Mouse (Mus musculus) neural tube, embryonic 15.5 days (tissue): Measurements from ENCODE around the gene Plekha6. TPM values are rescaled to one million over a fixed set of nuclear protein-coding genes. Genes with fewer than 3 reads are reported as not detected.

Source experiments
- ATAC-seq: fragments of 200-750 bp; cut with Nextera tagmentation; 2 replicates; pipeline ENCODE4 v1.8.0; 2017; ENCODE audit warnings: mild to moderate bottlenecking, moderate TSS enrichment, moderate library complexity; ENCODE audit not compliant: low FRiP score
- H3K27ac ChIP-seq: fragments of 300-500 bp; sonication (generic); replicated peaks from 2 replicates; pipeline ENCODE4 v1.5.1; 2015; ENCODE audit warnings: mild to moderate bottlenecking, inconsistent platforms
- H3K27me3 ChIP-seq: fragments of 300-500 bp; sonication (generic); replicated peaks from 2 replicates; pipeline ENCODE4 v1.6.1; 2015; ENCODE audit warnings: inconsistent platforms
- H3K36me3 ChIP-seq: fragments of 300-500 bp; sonication (generic); 2 replicates; pipeline ENCODE4 v1.6.1; 2015; ENCODE audit warnings: inconsistent platforms
- H3K4me1 ChIP-seq: fragments of 300-500 bp; sonication (generic); 2 replicates; pipeline ENCODE4 v1.6.1; 2015; ENCODE audit warnings: inconsistent platforms
- H3K4me2 ChIP-seq: fragments of 300-500 bp; sonication (generic); 2 replicates; pipeline ENCODE4 v1.6.1; 2015; ENCODE audit warnings: inconsistent platforms, mild to moderate bottlenecking, moderate library complexity
- H3K4me3 ChIP-seq: fragments of 300-500 bp; sonication (generic); replicated peaks from 2 replicates; pipeline ENCODE4 v1.5.1; 2015; ENCODE audit warnings: mild to moderate bottlenecking, inconsistent platforms
- H3K9ac ChIP-seq: fragments of 300-500 bp; sonication (generic); replicated peaks from 2 replicates; pipeline ENCODE4 v1.6.1; 2015; ENCODE audit warnings: mild to moderate bottlenecking, inconsistent platforms
- H3K9me3 ChIP-seq: fragments of 300-500 bp; sonication (generic); replicated peaks from 2 replicates; pipeline ENCODE4 v1.6.1; 2016; ENCODE audit warnings: inconsistent platforms
- WGBS: fragments of 180-500 bp; shearing (Covaris S2); methylation state at CpG from one replicate; pipeline ENCODE4 v1.1.7; 2015; ENCODE audit warnings: mixed read lengths; 5-methylcytosine and 5-hydroxymethylcytosine counted together
- polyA plus RNA-seq: library from polyadenylated mRNA; unstranded; fragments of >200 nt; fragmentation: Nextera tagmentation; extraction: Ambion mirVana; gene quantifications from 2 replicates; pipeline ENCODE4 v1.2.1, GENCODE M21; 2015

Plekha6 gene
- polyA plus RNA-seq, 1 experiment from 2014 or later: 20.5 TPM

DNA sequence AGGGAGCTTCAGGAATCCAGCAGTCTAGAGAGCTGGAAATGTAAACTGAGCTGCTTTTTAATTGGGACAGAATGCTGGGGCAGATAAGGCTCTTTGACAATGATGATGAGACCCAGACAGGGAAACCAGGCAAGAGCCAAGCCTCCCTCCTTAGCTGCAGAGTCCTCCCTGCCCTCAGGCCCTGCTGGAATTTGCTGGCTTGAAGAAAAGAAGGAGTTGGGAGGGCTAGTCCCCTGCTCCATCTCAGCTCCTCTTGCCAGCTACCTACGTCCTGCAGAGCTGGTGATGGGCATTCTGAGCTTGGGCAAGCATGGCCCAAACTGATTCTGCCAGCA lies 89.5 kb downstream of the Plekha6 start:
- Histone ChIP-seq H3K9ac (no peak overlapping the region), H3K4me1 (peaks cover 71% of the 10 kb centered on the region)

DNA sequence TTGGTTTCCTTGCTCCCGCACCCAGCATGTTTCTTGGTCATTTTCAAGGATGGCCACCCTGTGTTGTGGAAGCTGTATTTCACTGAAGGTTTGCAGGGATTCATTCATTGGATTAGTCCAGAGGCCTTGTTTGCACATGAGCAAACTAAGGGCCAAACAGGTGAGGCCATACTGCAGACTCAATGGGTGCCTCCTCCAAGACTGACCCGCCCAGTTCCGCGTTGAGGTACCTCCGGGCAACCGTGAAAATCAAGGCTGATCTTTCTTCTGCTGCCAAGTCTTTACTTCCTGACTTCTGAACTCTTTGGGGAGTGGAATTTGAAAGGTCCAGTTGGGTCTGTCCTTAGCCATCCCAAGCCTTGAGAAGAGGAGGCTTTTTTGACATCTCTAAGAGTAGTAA lies 90.2 kb downstream of the Plekha6 start:
- H3K36me3 ChIP-seq: no peaks in the 10 kb centered on the region
- H3K27ac ChIP-seq: 0 out of 2 replicates have a peak overlapping the region, but pooled peaks have one; percentile 13
- H3K9ac ChIP-seq: no peak overlapping the region
- WGBS: 89% methylated on average over 6 of the region's 6 CpGs
- H3K4me2 ChIP-seq: no peak overlapping the region
- no peaks in the 10 kb centered on the region for H3K9me3 ChIP-seq
- no peak overlapping the region for H3K4me3 ChIP-seq
- ATAC-seq: no peak
- no peaks in the 10 kb centered on the region for H3K27me3 ChIP-seq
- H3K4me1 ChIP-seq: peaks cover 71% of the 10 kb centered on the region

More for the DNA sequence above, 89.5 kb downstream of the Plekha6 start:
- WGBS: 60% methylated on average over 1 of the region's 1 CpGs
- ATAC-seq: no peak
- Histone ChIP-seq H3K4me3 (no peak overlapping the region), H3K27me3 (no peaks in the 10 kb centered on the region), H3K36me3 (no peaks in the 10 kb centered on the region), H3K4me2 (no peak overlapping the region), H3K27ac (0 out of 2 replicates have a peak overlapping the region, but pooled peaks have one; percentile 13), H3K9me3 (no peaks in the 10 kb centered on the region)

DNA sequence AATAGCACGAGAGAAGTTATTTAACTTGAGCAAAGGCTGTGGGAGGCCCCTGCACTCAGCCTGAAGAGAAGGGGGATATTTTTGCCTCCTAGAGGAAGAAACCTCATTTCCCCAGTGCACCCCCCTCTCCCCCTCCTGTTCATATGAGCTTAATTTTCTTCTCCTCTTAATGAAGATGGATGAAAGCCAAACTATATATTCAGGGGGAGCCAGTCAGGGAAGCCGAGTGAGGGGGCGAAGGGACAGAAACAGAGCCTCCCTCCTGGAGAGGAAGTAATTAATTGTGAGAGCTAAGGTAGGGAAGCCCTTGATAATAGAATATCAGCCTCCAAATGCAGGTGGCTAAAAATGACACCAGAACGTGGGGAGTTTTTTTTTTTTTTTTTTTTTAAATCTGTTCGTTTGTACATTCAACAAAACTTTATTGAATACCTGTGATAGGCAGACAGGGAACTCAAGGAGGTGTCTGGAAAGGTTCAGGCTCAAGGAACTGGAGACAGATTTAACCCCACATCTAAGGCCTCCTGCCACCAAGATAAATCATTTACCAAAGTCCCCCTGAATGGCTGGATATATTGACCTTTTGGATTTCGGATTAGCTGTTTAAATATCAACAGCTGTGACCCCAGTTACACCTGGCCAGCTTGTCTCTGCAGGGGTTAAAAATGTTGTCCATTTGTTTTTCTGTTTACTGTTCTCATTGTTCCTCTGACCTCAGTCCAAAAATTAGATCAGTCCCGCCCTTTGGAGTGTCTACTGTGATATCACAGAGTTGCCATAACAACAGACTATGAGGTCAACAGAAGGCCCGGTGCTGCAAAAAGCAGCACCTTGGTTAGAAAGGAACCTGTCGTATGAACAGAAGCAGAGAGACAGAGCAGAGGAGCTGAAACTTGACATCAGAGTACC lies 91.1 kb downstream of the Plekha6 start:
- Histone ChIP-seq H3K27me3 (no peaks in the 10 kb centered on the region), H3K9ac (no peak overlapping the region), H3K36me3 (peaks cover 3% of the 10 kb centered on the region; the same call in 1 of the 2 replicates), H3K27ac (peak overlapping the region; percentile 19), H3K4me2 (peak overlapping the region; percentile 31), H3K4me1 (peaks cover 71% of the 10 kb centered on the region), H3K4me3 (no peak overlapping the region), H3K9me3 (no peaks in the 10 kb centered on the region)
- peak; percentile 19; the same call in 1 of the 2 replicates for ATAC-seq
- 36% methylated on average over 9 of the region's 9 CpGs for WGBS

GRCm38 (mm10) chr1:133255776-133256175 lies 91.8 kb downstream of the Plekha6 start:
- Histone ChIP-seq H3K4me1 (peaks cover 67% of the 10 kb centered on the region), H3K4me3 (no peak overlapping the region), H3K27ac (peak overlapping the region; percentile 19), H3K9me3 (no peaks in the 10 kb centered on the region), H3K4me2 (no peak overlapping the region), H3K27me3 (no peaks in the 10 kb centered on the region), H3K36me3 (peaks cover 8% of the 10 kb centered on the region; the same call in 1 of the 2 replicates), H3K9ac (no peak overlapping the region)
- 41% methylated on average over 5 of the region's 5 CpGs for WGBS
- no peak for ATAC-seq

DNA sequence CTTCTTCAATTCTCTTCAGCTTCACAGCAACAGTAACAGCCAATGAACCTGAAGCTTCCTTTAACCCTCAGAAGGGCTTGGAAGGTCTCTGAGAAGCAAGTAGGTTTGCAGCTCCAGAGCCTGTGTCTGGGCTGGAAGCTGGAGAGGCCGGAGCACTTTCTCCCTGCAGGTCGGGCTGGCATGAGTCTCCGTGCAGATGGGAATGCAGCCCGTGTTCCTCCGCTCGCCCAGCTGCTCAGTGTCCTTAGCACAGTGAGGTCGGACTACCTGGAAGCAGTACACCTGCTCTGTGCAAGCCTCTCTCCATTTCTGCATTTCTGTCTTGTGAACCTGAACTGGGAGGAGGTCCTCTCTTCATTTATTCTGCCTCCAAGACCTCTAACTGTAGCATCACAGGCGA lies 92.3 kb downstream of the Plekha6 start:
- Histone ChIP-seq H3K4me2 (no peak overlapping the region), H3K4me1 (peaks cover 61% of the 10 kb centered on the region), H3K27me3 (no peaks in the 10 kb centered on the region), H3K9ac (no peak overlapping the region), H3K9me3 (no peaks in the 10 kb centered on the region), H3K36me3 (peaks cover 8% of the 10 kb centered on the region; the same call in 1 of the 2 replicates), H3K4me3 (no peak overlapping the region), H3K27ac (no peak overlapping the region)
- WGBS: 68% methylated on average over 8 of the region's 8 CpGs
- no peak for ATAC-seq

DNA sequence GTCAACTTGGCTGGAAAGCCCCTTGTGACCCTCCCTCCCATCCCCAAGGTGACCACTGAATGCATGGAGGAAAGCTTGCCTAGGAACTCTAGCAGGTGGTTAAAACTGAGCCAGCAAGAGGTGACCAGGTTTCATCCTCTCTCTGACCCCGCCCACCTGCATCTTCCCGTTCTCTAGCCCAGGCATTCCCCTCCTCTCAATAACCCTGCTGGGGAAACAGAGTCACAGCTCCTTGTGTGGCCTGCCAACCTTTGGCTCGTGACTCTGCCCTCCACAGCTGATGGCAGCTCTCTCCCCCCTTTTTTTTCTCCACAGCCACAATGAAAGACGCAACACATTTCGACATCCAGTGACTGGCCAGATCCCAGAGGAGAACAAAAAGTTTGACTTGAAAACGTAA lies 94.7 kb downstream of the Plekha6 start:
- H3K27ac ChIP-seq: no peak overlapping the region
- ATAC-seq: no peak
- H3K4me1 ChIP-seq: peaks cover 41% of the 10 kb centered on the region
- H3K9me3 ChIP-seq: no peaks in the 10 kb centered on the region
- WGBS: 68% methylated on average over 6 of the region's 6 CpGs
- no peak overlapping the region for H3K4me2 ChIP-seq
- H3K27me3 ChIP-seq: no peaks in the 10 kb centered on the region
- no peak overlapping the region for H3K4me3 ChIP-seq
- H3K36me3 ChIP-seq: peaks cover 21% of the 10 kb centered on the region
- H3K9ac ChIP-seq: no peak overlapping the region

GRCm38 (mm10) chr1:133262628-133263027 lies 98.6 kb downstream of the Plekha6 start:
- Histone ChIP-seq H3K4me3 (no peak overlapping the region), H3K9ac (no peak overlapping the region), H3K4me2 (no peak overlapping the region), H3K36me3 (peaks cover 35% of the 10 kb centered on the region), H3K27ac (no peak overlapping the region), H3K9me3 (no peaks in the 10 kb centered on the region), H3K4me1 (peaks cover 23% of the 10 kb centered on the region), H3K27me3 (no peaks in the 10 kb centered on the region)
- ATAC-seq: no peak
- WGBS: 90% methylated on average over 6 of the region's 6 CpGs

GRCm38 (mm10) chr1:133263134-133263533 lies 99.1 kb downstream of the Plekha6 start:
- Histone ChIP-seq H3K36me3 (peaks cover 35% of the 10 kb centered on the region), H3K4me1 (peaks cover 24% of the 10 kb centered on the region), H3K9me3 (no peaks in the 10 kb centered on the region), H3K27me3 (no peaks in the 10 kb centered on the region), H3K4me2 (no peak overlapping the region), H3K9ac (no peak overlapping the region), H3K27ac (no peak overlapping the region), H3K4me3 (no peak overlapping the region)
- no peak for ATAC-seq
- WGBS: 85% methylated on average over 7 of the region's 7 CpGs

DNA sequence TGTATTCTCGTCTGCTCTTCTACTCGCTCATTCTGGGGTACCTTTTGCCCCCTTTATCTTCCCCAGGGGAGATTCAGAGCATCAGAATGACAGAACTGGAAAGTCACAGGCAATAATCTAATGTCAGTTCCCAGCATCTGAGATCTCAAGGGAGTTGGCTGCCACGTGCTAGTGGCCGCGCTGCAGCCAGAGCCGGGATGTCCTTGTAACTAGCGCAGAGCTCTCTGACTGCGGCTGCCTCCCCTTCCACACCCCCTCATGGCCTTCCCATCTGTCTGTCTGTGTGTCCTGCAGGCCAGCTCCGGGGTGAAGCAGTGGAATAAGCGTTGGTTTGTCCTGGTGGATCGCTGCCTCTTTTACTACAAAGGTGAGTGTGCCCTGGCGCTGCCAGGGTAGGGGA lies 100.4 kb downstream of the Plekha6 start:
- Histone ChIP-seq H3K36me3 (peaks cover 35% of the 10 kb centered on the region), H3K4me3 (no peak overlapping the region), H3K4me1 (peaks cover 28% of the 10 kb centered on the region), H3K4me2 (no peak overlapping the region), H3K9me3 (no peaks in the 10 kb centered on the region), H3K27ac (no peak overlapping the region), H3K9ac (no peak overlapping the region), H3K27me3 (no peaks in the 10 kb centered on the region)
- ATAC-seq: no peak
- WGBS: 41% methylated on average over 12 of the region's 12 CpGs

- WGBS: 57% methylated on average over 11 of the region's 11 CpGs
- no peak for ATAC-seq
- H3K4me2 ChIP-seq: no peak overlapping the region
- no peaks in the 10 kb centered on the region for H3K27me3 ChIP-seq
- no peaks in the 10 kb centered on the region for H3K9me3 ChIP-seq
- H3K9ac ChIP-seq: no peak overlapping the region
- H3K27ac ChIP-seq: no peak overlapping the region
- no peak overlapping the region for H3K4me3 ChIP-seq
- H3K36me3 ChIP-seq: peaks cover 34% of the 10 kb centered on the region
- H3K4me1 ChIP-seq: peaks cover 28% of the 10 kb centered on the region
These were observed 101.2 kb downstream of the Plekha6 start for GRCm38 (mm10) chr1:133265114-133265766.

DNA sequence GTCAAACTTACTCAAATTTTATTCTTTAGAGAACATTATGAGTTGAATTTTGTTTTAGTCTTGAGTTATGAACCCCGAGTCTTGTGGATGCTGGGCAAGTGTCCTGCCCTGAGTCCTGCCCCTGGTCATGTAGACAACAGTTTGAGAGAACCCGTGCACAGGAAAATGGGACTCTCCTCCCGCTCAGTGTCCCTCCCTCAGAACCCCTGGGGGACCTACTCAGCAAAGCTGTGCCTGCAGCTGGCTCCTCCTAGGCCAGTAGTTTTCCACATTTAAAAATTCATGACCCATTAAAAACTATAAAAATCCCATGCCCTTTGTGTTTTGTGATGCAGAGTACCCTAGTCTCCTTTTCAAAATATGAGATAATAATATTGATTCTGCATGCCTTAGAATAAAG lies 103.1 kb downstream of the Plekha6 start:
- Histone ChIP-seq H3K9ac (no peak overlapping the region), H3K9me3 (no peaks in the 10 kb centered on the region), H3K27me3 (no peaks in the 10 kb centered on the region), H3K4me3 (no peak overlapping the region), H3K4me2 (no peak overlapping the region), H3K4me1 (peaks cover 28% of the 10 kb centered on the region), H3K27ac (no peak overlapping the region), H3K36me3 (peaks cover 30% of the 10 kb centered on the region; the same call in 1 of the 2 replicates)
- 43% methylated on average over 3 of the region's 3 CpGs for WGBS
- ATAC-seq: no peak
